Mouse (Mus musculus): ENCODE data around the gene Pnmt. TPM values are rescaled to one million over a fixed set of nuclear protein-coding genes. Genes with fewer than 3 reads are reported as not detected.

Gene Pnmt
- polyA plus RNA-seq, 1 experiment from 2014 or later, result 0.94 TPM

DNA sequence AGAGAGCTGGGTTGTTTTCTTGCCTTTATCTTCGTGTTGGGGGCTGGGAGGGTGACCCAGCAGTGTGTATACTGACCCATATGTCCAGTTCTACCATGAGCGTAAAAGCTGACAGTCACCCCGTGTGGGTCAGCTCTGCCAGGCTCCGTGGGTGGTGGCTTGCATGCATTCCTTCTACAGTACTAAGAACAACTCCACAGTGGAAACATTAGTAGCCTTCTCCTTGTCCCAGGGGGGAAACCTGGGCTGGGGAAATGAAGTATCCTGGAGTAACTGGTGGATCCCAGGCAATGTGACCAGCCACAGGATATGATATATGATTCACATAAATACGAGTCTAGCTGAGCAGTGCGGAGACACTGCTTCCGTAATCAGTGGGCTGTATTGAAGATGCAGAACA is 27.5 kb downstream of the Pnmt start:
- DNase-seq (ENCODE audit: low spot score), result no peak

- DNase-seq (ENCODE audit: low spot score), result no peak
Measured at GRCm38 (mm10) chr11:98414162-98414561, 27.9 kb downstream of the Pnmt start.

DNA sequence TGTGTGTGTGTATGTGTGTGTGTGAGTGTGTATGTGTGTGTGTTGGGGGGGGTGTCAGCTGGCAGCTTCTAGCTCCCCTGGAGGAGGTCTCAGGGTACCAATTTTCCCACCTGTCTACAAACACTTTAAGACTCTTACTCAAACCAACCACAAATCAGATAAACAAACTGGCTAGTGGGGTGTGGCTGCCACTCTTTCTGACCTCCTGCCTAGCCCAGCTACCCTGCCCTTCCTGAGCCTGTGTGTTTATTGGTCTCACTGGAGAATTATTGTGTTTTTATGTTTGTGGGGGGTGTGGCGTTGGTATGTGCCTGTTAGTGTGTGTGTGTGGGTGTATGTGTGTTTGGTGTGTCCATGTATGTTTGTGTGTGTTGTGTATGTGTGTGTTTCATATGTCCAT is 30.8 kb downstream of the Pnmt start:
- DNase-seq (ENCODE audit: low spot score), result no peak

DNA sequence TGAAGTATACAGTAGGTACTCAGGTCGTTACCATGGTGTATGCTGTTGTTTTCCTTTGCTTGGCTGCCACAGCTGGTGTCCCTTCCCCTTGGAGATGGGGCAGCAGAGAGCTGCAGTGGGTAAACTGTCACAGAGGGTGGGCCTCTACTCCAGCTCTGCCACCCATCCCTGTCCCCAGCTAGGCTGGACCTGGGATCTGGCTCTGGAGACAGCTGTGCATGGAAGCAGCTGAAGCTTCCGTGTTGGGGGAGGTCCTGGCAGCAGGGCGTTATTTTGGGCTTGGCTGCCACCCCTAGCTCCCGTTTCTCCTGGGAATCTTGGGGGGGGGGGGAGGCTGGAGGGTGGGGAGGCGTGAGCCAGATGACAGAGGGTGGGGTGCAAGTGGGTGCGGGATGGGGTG is 32.0 kb downstream of the Pnmt start:
- DNase-seq (ENCODE audit: low spot score), result no peak

DNA sequence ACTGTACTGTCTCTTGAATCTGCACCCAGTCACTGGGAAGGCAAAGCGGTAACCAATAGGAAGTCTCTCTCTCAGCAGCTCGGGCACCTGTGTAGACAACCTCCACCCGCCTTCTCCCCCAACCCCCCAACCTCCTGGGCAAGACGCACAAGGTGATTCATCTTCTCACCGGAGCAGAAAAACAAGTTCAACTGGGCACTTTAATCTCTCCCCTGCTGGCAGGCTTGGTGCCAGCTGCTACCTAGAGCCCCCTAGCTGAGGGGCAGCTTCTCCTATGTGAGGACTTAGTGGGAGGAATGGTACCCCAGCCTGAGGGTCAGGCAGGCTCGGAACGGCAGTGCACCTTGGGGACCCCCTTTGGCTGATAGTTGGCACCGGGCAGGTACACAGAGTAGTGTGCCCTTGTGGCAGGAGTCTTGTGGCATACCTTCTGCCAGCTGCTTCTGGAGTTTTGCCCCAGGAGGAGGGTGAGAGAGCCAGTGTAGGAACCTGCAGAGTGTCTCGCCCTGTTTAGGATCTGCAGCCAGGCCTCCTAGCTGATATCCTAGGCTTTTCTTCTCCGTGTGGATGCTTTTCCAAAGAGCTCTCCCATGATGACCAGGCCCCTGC is 32.8 kb downstream of the Pnmt start:
- no peak for DNase-seq (ENCODE audit: low spot score)

- no peak for DNase-seq (ENCODE audit: low spot score)
Measured at GRCm38 (mm10) chr11:98426592-98426991, 40.3 kb downstream of the Pnmt start.

GRCm38 (mm10) chr11:98428436-98428835 is 42.2 kb downstream of the Pnmt start:
- DNase-seq (ENCODE audit: low spot score), result no peak

DNA sequence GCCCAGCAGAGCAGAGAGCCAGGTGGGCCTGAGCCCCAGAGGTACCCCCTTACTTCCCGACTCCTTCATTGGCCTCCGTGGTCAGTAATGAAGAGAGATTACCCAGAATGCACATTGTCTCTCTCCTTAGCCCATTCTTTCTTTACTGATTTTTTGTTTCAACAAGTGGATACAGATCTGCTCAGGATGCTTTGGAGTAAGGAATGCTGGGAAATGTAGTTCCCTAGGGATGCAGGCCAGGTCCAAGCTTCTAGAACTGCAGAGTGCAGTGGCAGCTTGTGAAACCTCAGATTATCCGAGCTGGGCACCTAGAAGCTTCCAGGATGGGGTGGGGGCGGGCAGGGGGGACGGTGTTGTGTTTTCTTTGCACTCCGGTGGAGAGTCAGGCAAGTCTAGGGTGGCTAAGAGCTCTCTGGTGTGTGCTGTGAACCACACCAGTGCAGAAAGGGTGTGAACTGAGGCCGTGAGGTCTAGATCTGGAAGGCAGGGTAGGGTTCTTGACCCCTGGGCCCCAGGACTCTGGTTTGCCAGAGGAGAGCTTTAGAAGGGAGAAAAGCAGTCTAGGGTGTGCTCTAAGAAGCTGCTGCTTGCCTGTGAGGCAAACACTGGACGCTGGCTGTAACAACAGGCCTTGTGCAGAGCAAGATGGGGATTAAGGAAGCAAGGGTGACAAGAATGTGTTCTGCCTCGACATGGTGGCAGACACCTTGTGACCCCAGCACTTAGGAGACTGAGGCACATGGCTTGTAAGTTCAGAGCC is 45.7 kb downstream of the Pnmt start:
- DNase-seq (ENCODE audit: low spot score), result no peak

DNA sequence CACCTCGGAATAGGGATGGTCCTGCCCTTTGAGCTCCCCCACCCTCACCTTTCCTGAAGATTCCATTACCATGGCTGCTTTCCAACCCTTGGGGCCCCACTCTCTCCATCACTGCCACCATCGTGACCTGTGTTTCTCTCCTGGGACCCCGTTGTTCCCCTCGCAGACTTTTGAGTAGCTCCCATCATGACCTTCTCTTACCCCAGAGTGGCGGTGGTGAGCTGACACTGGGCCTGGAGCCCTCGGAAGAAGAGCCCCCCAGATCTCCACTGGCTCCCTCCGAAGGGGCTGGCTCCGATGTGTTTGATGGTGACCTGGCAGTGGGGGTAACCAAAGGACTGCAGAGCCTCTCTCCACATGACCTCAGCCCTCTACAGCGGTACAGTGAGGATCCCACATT is 49.5 kb downstream of the Pnmt start:
- DNase-seq (ENCODE audit: low spot score), result no peak

DNA sequence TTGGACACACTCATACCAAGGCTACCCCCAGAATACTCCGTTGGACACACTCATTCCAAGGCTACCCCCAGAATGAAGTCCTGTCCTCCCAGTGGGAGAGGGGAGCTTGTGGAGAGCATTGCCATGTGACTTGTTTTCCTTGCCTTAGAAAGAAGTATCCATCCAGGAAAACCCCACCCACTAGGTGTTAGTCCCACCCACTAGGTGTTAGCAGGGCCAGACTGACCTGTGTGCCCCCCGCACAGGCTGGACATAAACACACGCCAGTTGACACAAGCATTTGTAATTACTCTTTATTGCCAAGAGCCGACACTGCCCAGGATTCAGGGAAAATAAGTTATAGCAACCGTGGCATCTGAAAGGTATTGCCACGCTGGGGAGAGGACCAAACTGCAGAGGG is 51.2 kb downstream of the Pnmt start:
- DNase-seq (ENCODE audit: low spot score), result no peak

Other genes with a start within 250 kb of the Pnmt start
- gene Fbxl20, start 236.0 kb upstream of the Pnmt start, polyA plus RNA-seq (2015; fragmentation: Nextera tagmentation; extraction: Ambion mirVana), result 12.2 and 18.7 TPM in 2 replicates
- 68.4 and 75.8 TPM in 2 replicates for gene Med1, start 193.2 kb upstream of the Pnmt start, polyA plus RNA-seq (2015; fragmentation: Nextera tagmentation; extraction: Ambion mirVana)
- gene Cdk12, start 183.4 kb upstream of the Pnmt start, polyA plus RNA-seq (2015; fragmentation: Nextera tagmentation; extraction: Ambion mirVana), result 9.0 and 12.2 TPM in 2 replicates
- gene Neurod2, start 56.8 kb upstream of the Pnmt start, polyA plus RNA-seq (2015; fragmentation: Nextera tagmentation; extraction: Ambion mirVana), result not detected in 2 replicates
- gene Ppp1r1b, start 38.0 kb upstream of the Pnmt start, polyA plus RNA-seq (2015; fragmentation: Nextera tagmentation; extraction: Ambion mirVana), result 2.7 and 3.1 TPM in 2 replicates
- gene Stard3, start 28.1 kb upstream of the Pnmt start, polyA plus RNA-seq (2015; fragmentation: Nextera tagmentation; extraction: Ambion mirVana), result 49.5 and 51.8 TPM in 2 replicates
- 0.22 TPM in 1 of 2 replicates, not detected in the other for gene Tcap, start 2.6 kb upstream of the Pnmt start, polyA plus RNA-seq (2015; fragmentation: Nextera tagmentation; extraction: Ambion mirVana)
- 12.1 and 12.7 TPM in 2 replicates for gene Pgap3, start 14.0 kb downstream of the Pnmt start, polyA plus RNA-seq (2015; fragmentation: Nextera tagmentation; extraction: Ambion mirVana)
- 2.5 and 3.1 TPM in 2 replicates for gene Erbb2, start 26.0 kb downstream of the Pnmt start, polyA plus RNA-seq (2015; fragmentation: Nextera tagmentation; extraction: Ambion mirVana)
- gene Mien1, start 52.5 kb downstream of the Pnmt start, polyA plus RNA-seq (2015; fragmentation: Nextera tagmentation; extraction: Ambion mirVana), result 227 and 241 TPM in 2 replicates
- 3.7 and 4.5 TPM in 2 replicates for gene Grb7, start 59.9 kb downstream of the Pnmt start, polyA plus RNA-seq (2015; fragmentation: Nextera tagmentation; extraction: Ambion mirVana)
- 42.6 and 59.5 TPM in 2 replicates for gene Ikzf3, start 159.6 kb downstream of the Pnmt start, polyA plus RNA-seq (2015; fragmentation: Nextera tagmentation; extraction: Ambion mirVana)
- 2.3 and 2.4 TPM in 2 replicates for gene Zpbp2, start 164.6 kb downstream of the Pnmt start, polyA plus RNA-seq (2015; fragmentation: Nextera tagmentation; extraction: Ambion mirVana)
- gene Ormdl3, start 200.9 kb downstream of the Pnmt start, polyA plus RNA-seq (2015; fragmentation: Nextera tagmentation; extraction: Ambion mirVana), result 37.6 and 38.5 TPM in 2 replicates
- not detected in 2 replicates for gene Lrrc3c, start 211.8 kb downstream of the Pnmt start, polyA plus RNA-seq (2015; fragmentation: Nextera tagmentation; extraction: Ambion mirVana)
- 0.78 and 1.1 TPM in 2 replicates for gene Gm12355, start 239.2 kb downstream of the Pnmt start, polyA plus RNA-seq (2015; fragmentation: Nextera tagmentation; extraction: Ambion mirVana)
- gene Gsdma3, start 239.9 kb downstream of the Pnmt start, polyA plus RNA-seq (2015; fragmentation: Nextera tagmentation; extraction: Ambion mirVana), result 0.26 and 0.42 TPM in 2 replicates

All from thymus, postnatal 0 days (tissue).